Mouse (Mus musculus) retina, postnatal 1 day (tissue): ENCODE measurements around the gene Bicral.

Source experiments
- DNase-seq: peaks from one replicate; pipeline ENCODE4 v3.0.0-alpha.2; 2012

The Bicral gene

GRCm38 (mm10) chr17:46840304-46841010 is 17.8 kb downstream of the Bicral start:
- DNase-seq: no peak

GRCm38 (mm10) chr17:46838396-46838920 is 19.8 kb downstream of the Bicral start:
- DNase-seq: no peak

GRCm38 (mm10) chr17:46837897-46838296 is 20.4 kb downstream of the Bicral start:
- no peak for DNase-seq

- DNase-seq: no peak
Observed at GRCm38 (mm10) chr17:46835093-46835715, 23.1 kb downstream of the Bicral start.

- DNase-seq: no peak
Observed at GRCm38 (mm10) chr17:46832981-46833305, 25.3 kb downstream of the Bicral start.

- no peak for DNase-seq
Observed at GRCm38 (mm10) chr17:46832101-46832980, 25.9 kb downstream of the Bicral start.

- no peak for DNase-seq
Observed at GRCm38 (mm10) chr17:46829856-46830535, 28.3 kb downstream of the Bicral start.

GRCm38 (mm10) chr17:46828935-46829334 is 29.3 kb downstream of the Bicral start:
- DNase-seq: no peak

GRCm38 (mm10) chr17:46823091-46823490 is 35.2 kb downstream of the Bicral start:
- DNase-seq: no peak

GRCm38 (mm10) chr17:46820628-46821027 is 37.7 kb downstream of the Bicral start:
- DNase-seq: no peak

- DNase-seq: no peak
Observed at GRCm38 (mm10) chr17:46817734-46818158, 40.5 kb downstream of the Bicral start.

- DNase-seq: no peak
Observed at GRCm38 (mm10) chr17:46816306-46816705, 42.0 kb downstream of the Bicral start.

- no peak for DNase-seq
Observed at GRCm38 (mm10) chr17:46814497-46814896, 43.8 kb downstream of the Bicral start.

- DNase-seq: no peak
Observed at GRCm38 (mm10) chr17:46813637-46814036, 44.6 kb downstream of the Bicral start.

- DNase-seq: no peak
Observed at GRCm38 (mm10) chr17:46812442-46812841, 45.8 kb downstream of the Bicral start.

GRCm38 (mm10) chr17:46810672-46811071 is 47.6 kb downstream of the Bicral start:
- DNase-seq: no peak

GRCm38 (mm10) chr17:46809131-46809830 is 49.0 kb downstream of the Bicral start:
- DNase-seq: no peak

- no peak for DNase-seq
Observed at GRCm38 (mm10) chr17:46808376-46808775, 49.9 kb downstream of the Bicral start.

GRCm38 (mm10) chr17:46801761-46802160 is 56.5 kb downstream of the Bicral start:
- DNase-seq: no peak

- DNase-seq: no peak
Observed at GRCm38 (mm10) chr17:46799680-46800079, 58.6 kb downstream of the Bicral start.

GRCm38 (mm10) chr17:46797386-46797785 is 60.9 kb downstream of the Bicral start:
- no peak for DNase-seq

GRCm38 (mm10) chr17:46796743-46797142 is 61.5 kb downstream of the Bicral start:
- no peak for DNase-seq
